Mouse (Mus musculus) c-Kit-negative CD71-positive TER-119-positive erythroid progenitor cells, embryonic 14.5 days (primary cell): ENCODE results near the gene Sntg2.

Experiments used
- DNase-seq: peaks from one replicate; pipeline ENCODE4 v3.0.0-alpha.2; 2013; ENCODE audit warnings: low read depth, low spot score

Gene Sntg2

GRCm38 (mm10) chr12:30372933-30373501 lies at the start of gene Sntg2:
Gene Sntg2 (minus strand): TSS chr12:30373375.
- DNase-seq: no peak

GRCm38 (mm10) chr12:30416547-30416946 lies 43.4 kb upstream of the Sntg2 start:
- no peak for DNase-seq

GRCm38 (mm10) chr12:30415981-30416380 lies 42.8 kb upstream of the Sntg2 start:
- no peak for DNase-seq

GRCm38 (mm10) chr12:30402651-30403050 lies 29.5 kb upstream of the Sntg2 start:
- DNase-seq: no peak

GRCm38 (mm10) chr12:30400531-30400930 lies 27.4 kb upstream of the Sntg2 start:
- DNase-seq: no peak

- no peak for DNase-seq
These were observed 26.9 kb upstream of the Sntg2 start for GRCm38 (mm10) chr12:30400114-30400513.

- DNase-seq: no peak
These were observed 882 bp downstream of the Sntg2 start for GRCm38 (mm10) chr12:30372293-30372692.

GRCm38 (mm10) chr12:30369786-30370185 lies 3.4 kb downstream of the Sntg2 start:
- DNase-seq: no peak

GRCm38 (mm10) chr12:30369141-30369540 lies 4.0 kb downstream of the Sntg2 start:
- no peak for DNase-seq

GRCm38 (mm10) chr12:30362306-30362705 lies 10.9 kb downstream of the Sntg2 start:
- DNase-seq: no peak

GRCm38 (mm10) chr12:30357666-30358065 lies 15.5 kb downstream of the Sntg2 start:
- DNase-seq: no peak

GRCm38 (mm10) chr12:30352393-30352792 lies 20.8 kb downstream of the Sntg2 start:
- DNase-seq: no peak

GRCm38 (mm10) chr12:30348036-30348435 lies 25.1 kb downstream of the Sntg2 start:
- DNase-seq: no peak

GRCm38 (mm10) chr12:30347284-30347683 lies 25.9 kb downstream of the Sntg2 start:
- DNase-seq: no peak

GRCm38 (mm10) chr12:30344806-30345205 lies 28.4 kb downstream of the Sntg2 start:
- DNase-seq: no peak

GRCm38 (mm10) chr12:30336301-30336700 lies 36.9 kb downstream of the Sntg2 start:
- DNase-seq: no peak

- no peak for DNase-seq
These were observed 38.7 kb downstream of the Sntg2 start for GRCm38 (mm10) chr12:30334502-30334901.

- no peak for DNase-seq
These were observed 55.2 kb downstream of the Sntg2 start for GRCm38 (mm10) chr12:30317971-30318370.

- no peak for DNase-seq
These were observed 60.2 kb downstream of the Sntg2 start for GRCm38 (mm10) chr12:30313021-30313420.

GRCm38 (mm10) chr12:30308197-30308939 lies 64.8 kb downstream of the Sntg2 start:
- DNase-seq: no peak

- DNase-seq: no peak
These were observed 80.2 kb downstream of the Sntg2 start for GRCm38 (mm10) chr12:30292724-30293560.

GRCm38 (mm10) chr12:30286888-30287573 lies 86.1 kb downstream of the Sntg2 start:
- DNase-seq: no peak
